Mouse (Mus musculus) megakaryocyte, embryonic 14.5 days (primary cell): Measurements from ENCODE around the gene Ddx55. TPM values are rescaled to one million over a fixed set of nuclear protein-coding genes. Genes with fewer than 3 reads are reported as not detected.
"Not testable (repeated sequence)": the region's sequence is repeated elsewhere in the genome, so short reads cannot be mapped to it uniquely, and the experiment has no call there.

Experiments used
- H3K27me3 ChIP-seq: replicated peaks from 2 replicates; pipeline ENCODE3; 2012; ENCODE audit warnings: inconsistent platforms
- H3K36me3 ChIP-seq: replicated peaks from 2 replicates; pipeline ENCODE3; 2012; ENCODE audit warnings: low read length, inconsistent platforms, mixed read lengths
- H3K4me1 ChIP-seq: 2 replicates; pipeline ENCODE4 v1.6.1; 2012; ENCODE audit warnings: inconsistent platforms
- H3K4me3 ChIP-seq: replicated peaks from 2 replicates; pipeline ENCODE3; 2012; ENCODE audit warnings: moderate library complexity, mild to moderate bottlenecking, inconsistent platforms
- H3K9me3 ChIP-seq: 2 replicates; pipeline ENCODE4 v1.6.1; 2012; ENCODE audit warnings: inconsistent platforms
- FLI1 ChIP-seq: IDR thresholded peaks from 2 replicates; pipeline ENCODE4 v1.6.1; 2012; ENCODE audit warnings: low read length, inconsistent platforms, mixed read lengths
- GATA1 ChIP-seq: IDR thresholded peaks from 3 replicates; pipeline ENCODE4 v1.6.1; 2012; ENCODE audit warnings: mixed read lengths, low read length, inconsistent platforms, borderline replicate concordance
- polyA plus RNA-seq: library from polyadenylated mRNA; stranded (reverse); fragments of >175 nt; gene quantifications from 2 replicates; pipeline ENCODE4 v1.2.3, GENCODE M21; 2012; ENCODE audit warnings: low replicate concordance; ENCODE audit not compliant: insufficient read depth

Ddx55 gene
- polyA plus RNA-seq, 1 experiment = 7.1 TPM

DNA sequence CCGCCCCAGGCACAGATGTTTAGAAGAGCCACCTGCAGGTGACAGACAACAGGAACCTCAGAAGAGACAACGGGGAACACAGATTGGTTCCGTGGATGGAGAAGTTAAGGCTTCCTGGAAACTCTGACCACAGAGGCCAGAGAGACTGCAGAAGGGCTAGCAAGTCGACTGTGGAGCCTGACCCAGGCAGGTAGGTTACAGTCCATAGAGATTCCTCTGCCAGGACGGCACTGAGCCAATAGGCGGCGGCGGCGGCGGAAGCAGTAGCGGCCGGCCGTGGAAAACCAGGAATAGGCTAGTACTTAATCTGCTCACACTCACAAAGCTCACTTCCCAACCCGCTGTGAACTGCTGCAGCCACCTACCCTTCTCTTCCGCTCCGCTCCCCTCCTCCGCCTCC, 15.9 kb upstream of the Ddx55 start:
- Histone ChIP-seq H3K4me3 (peak overlapping the region; percentile 80), H3K27me3 (peaks cover 21% of the 10 kb centered on the region), H3K4me1 (peaks cover 43% of the 10 kb centered on the region), H3K9me3 (no peaks in the 10 kb centered on the region), H3K36me3 (no peaks in the 10 kb centered on the region)
- no peak for TF ChIP-seq GATA1
- no peak for TF ChIP-seq FLI1

DNA sequence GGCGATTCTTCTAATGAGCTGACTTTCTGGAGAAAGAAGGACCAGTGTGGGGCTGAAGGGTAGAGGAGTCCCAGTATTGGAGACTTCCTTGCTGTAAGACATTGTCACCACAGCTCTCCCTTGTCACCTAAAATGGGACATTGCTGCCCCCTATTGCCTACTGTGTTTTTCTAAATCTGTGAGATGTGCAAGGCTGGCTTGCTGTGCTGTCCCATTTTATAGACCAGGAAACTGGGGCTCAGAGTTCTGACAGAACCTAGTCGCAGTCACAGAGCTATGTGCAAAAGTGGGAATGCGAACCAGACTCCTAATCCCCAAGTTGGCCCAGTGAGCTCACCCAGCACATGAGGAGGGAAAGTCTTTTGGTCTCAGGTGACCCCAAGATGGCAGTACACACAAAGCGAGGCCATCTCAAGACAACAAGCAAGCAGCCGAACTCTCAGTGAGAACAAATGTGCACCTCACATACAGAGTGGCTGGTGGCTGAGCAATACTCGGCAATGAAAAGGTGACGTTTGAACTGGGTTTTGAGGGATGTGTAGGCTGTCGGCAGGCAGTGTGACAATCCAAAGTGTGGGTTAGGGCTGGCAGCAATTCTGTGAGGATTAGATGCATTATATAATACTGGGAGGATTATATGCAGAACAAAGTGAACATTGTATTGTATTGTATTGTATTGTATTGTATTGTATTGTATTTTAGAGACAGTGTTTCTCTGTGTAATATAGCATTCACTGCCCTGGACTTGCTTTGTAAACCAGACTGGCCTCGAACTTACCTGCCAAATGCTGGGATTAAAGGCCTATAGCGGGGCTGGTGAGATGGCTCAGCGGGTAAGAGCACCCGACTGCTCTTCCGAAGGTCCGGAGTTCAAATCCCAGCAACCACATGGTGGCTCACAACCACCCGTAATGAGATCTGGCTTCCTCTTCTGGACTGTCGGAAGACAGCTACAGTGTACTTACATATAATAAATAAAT, 13.6 kb upstream of the Ddx55 start:
- H3K36me3 ChIP-seq = peaks cover 20% of the 10 kb centered on the region
- TF ChIP-seq GATA1 (no peak), FLI1 (no peak)
- H3K27me3 ChIP-seq = peaks cover 10% of the 10 kb centered on the region
- H3K4me1 ChIP-seq = peaks cover 52% of the 10 kb centered on the region
- no peak overlapping the region for H3K4me3 ChIP-seq
- no peaks in the 10 kb centered on the region for H3K9me3 ChIP-seq

DNA sequence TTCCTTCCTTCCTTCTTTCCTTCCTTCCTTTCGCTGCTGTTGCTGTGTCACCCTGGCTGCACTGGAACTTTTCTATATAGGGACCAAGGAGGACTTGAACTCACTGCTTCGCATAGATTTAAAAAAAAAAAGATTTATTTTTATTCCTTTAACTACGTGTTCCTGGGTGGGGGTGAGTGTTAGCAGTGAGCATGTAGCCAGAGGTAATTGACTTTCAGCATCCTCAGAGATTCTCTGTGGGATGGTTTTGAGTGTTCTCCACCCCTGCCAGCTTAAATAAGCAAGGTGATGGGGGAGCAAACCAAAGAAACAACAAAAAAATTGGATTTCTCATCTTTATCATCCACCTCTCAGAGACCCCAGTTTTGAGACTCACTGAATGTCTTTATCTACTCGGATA, 12.8 kb upstream of the Ddx55 start:
- H3K4me3 ChIP-seq = peak overlapping the region; percentile 92
- peaks cover 53% of the 10 kb centered on the region for H3K4me1 ChIP-seq

DNA sequence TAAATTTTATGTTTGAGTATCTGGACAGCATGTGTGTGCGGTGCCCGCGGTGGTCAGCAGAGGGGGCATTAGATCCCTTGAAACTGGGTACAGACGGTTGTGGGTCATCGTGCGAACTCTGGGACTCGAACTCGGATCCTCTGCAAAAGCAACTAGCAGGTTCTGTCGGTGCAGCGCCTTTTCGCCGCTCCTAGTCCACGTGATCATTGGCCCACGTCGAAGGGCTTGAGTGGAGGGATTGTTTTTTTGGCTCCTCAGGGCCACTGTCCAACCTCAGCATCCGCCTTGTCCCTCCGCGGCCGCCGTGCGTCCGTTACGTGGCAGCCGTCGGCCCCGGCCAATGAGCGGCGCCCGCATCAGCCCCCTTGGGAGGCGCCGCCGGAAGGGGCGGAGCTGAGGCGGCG, 12.3 kb upstream of the Ddx55 start, which contains the start of gene Tmed2:
Tmed2 (plus strand) TSS at position 313 of the 404 bp plus-strand sequence.
- Histone ChIP-seq H3K36me3 (peaks cover 32% of the 10 kb centered on the region), H3K4me3 (peak within 1 kb of the TSS; percentile 95), H3K27me3 (peaks cover 6% of the 10 kb centered on the region), H3K9me3 (no peaks in the 10 kb centered on the region), H3K4me1 (peaks cover 53% of the 10 kb centered on the region)
- TF ChIP-seq GATA1 (no peak), FLI1 (no peak)

More for the DNA sequence above, 12.8 kb upstream of the Ddx55 start:
- no peaks in the 10 kb centered on the region for H3K9me3 ChIP-seq
- H3K27me3 ChIP-seq = peaks cover 8% of the 10 kb centered on the region
- TF ChIP-seq FLI1 = no peak
- no peak for TF ChIP-seq GATA1
- peaks cover 28% of the 10 kb centered on the region for H3K36me3 ChIP-seq

DNA sequence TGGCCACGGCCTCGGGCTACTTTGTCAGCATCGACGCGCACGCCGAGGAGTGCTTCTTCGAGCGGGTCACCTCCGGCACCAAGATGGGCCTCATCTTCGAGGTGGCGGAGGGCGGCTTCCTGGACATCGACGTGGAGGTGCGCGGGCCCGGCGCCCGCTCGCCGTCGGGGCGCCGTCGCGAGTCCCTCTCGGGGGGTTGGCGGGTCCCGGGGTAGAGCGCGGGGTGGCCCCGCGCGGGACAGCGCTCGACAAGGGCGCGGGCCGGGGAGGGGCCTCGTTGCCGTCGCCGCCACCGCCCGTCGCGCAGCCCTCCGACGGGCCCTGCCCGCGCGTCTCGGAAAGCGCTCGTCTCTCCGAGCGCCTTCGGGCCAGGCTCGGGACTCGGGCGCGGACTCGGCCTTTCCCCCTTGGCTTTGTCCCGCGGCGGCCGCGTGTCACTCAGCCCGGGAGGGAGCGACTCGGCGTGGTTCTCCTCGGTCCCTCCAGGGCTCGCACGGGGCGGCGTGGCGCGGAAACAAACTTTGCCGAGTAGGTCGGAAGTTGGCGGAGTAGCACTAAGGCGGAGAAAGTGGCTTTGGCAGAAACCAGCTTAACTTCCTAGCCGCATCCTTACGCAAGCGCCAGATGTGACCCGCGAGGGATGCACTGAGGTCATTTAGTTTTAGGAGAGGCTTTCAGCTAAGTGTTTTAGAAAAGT, 11.6 kb upstream of the Ddx55 start:
- peaks cover 37% of the 10 kb centered on the region for H3K36me3 ChIP-seq
- H3K9me3 ChIP-seq = no peaks in the 10 kb centered on the region
- peak overlapping the region; percentile 95 for H3K4me3 ChIP-seq
- peaks cover 55% of the 10 kb centered on the region for H3K4me1 ChIP-seq
- no peak for TF ChIP-seq GATA1
- no peak for TF ChIP-seq FLI1
- H3K27me3 ChIP-seq = peaks cover 4% of the 10 kb centered on the region

DNA sequence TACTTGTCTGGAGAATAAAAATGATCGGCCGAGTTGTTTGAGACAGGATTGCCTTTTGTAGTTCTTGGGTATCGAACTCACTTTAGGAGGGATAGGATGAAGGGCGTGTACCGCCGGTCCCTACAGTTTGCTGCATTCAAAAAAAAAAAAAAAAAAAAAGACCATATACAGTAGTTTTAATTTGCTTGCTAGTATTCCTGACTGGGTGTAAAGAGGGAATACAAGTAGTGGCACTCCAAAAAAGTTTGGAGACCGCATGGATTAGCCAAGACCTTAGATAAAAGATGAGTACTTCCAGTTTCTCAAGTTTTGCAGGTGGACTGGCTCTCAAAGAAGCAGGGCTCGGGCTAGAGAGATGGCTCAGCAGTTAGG, 11.1 kb upstream of the Ddx55 start:
- H3K9me3 ChIP-seq = no peaks in the 10 kb centered on the region
- peaks cover 43% of the 10 kb centered on the region for H3K36me3 ChIP-seq
- TF ChIP-seq GATA1 (no peak), FLI1 (no peak)
- peaks cover 4% of the 10 kb centered on the region for H3K27me3 ChIP-seq
- peaks cover 59% of the 10 kb centered on the region for H3K4me1 ChIP-seq
- peak overlapping the region; percentile 95 for H3K4me3 ChIP-seq

DNA sequence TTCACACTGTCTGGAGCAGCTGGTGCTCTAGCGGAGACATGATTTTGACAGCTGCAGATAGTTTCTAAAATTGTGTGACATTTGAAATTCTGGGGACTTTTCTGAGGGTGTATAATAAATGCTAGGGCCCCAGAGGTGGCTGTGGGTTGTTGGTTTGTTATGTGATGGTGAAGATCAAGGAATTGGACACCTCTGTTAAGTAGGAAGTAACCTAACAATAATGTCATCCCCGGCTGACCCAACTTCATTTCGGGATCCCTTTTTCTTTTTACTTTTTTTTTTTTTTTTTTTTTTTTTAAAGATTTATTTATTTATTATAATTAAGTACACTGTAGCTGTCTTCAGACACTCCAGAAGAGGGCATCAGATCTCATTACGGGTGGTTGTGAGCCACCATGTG, 1.9 kb upstream of the Ddx55 start:
- not testable (repeated sequence) for H3K9me3 ChIP-seq, H3K27me3 ChIP-seq, H3K4me3 ChIP-seq
- peaks cover 43% of the 10 kb centered on the region for H3K4me1 ChIP-seq
- peaks cover 53% of the 10 kb centered on the region for H3K36me3 ChIP-seq

DNA sequence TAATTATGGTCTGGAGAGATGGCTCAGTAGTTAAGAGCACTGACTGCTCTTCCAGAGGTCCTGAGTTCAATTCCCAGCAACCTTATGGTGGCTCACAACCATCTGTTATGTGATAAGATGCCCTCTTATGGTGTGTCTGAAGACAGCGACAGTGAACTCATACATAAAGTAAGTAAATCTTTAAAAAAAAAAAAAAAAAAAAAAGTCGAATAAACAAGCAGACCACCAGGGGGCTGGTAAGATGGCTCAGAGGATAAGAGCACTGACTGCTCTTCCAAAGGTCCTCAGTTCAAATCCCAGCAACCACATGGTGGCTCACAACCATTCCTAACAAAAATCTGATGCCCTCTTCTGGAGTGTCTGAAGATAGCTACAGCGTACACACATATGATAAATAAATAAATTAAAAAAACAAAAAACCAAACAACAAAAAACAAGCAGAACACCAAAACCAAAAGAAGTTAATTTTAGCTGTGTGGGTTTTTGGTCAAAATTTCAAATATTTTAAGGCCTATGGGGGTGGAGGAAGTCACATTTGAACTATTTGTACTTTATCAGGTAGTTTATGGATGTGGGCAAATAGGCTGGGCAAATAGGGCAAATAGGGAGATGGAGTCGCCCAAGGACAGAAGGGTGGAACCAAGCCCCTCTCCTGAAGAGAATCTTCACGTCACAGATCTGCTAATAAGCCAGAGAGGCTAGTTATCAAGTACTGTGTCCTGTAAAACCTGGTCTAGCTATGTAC, 1.1 kb upstream of the Ddx55 start:
- H3K9me3 ChIP-seq, H3K27me3 ChIP-seq: not testable (repeated sequence)
- H3K36me3 ChIP-seq = peaks cover 53% of the 10 kb centered on the region
- peak overlapping the region; percentile 96 for H3K4me3 ChIP-seq
- H3K4me1 ChIP-seq = peaks cover 37% of the 10 kb centered on the region

DNA sequence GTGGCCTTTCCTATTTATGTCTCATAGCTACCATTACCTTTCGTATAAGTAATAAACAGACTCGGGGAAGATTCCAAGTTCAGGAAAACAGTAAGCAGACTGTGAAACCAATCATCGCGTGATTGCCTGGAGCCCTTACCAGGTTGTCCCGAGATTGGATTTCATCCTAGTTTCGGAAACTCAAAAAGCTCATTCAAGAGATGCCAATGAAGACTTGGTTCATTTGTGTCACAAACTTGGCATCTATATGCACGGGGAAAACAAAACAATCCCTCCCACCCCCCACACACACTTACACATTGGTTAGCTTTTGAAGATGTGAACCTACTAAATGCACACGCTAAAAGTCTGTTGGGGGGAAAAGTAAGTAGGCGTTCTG, 581 bp upstream of the Ddx55 start:
- Histone ChIP-seq H3K27me3 (no peaks in the 10 kb centered on the region), H3K4me3 (peak overlapping the region; percentile 96), H3K9me3 (no peaks in the 10 kb centered on the region), H3K36me3 (peaks cover 53% of the 10 kb centered on the region), H3K4me1 (peaks cover 37% of the 10 kb centered on the region)
- TF ChIP-seq FLI1 (no peak), GATA1 (no peak)

DNA sequence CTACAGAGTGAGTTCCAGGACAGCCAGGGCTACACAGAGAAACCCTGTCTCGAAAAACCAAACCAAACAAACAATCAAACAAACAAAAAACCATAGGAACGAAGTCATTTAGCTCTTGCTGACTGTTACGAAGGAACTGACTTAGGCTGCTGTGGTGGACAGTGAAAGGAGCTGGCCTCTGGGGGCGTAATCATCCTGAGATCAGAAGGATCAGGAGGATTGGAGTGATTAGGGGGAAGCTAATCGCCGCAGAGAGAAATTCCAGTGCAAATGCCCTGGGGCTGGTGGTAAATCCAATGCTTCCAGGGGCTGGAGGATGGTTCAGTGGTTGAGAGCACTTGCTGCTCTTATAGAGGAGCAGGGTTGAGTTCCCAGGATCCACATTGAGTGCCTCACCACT, 943 bp downstream of the Ddx55 start:
- no peaks in the 10 kb centered on the region for H3K27me3 ChIP-seq
- peaks cover 37% of the 10 kb centered on the region for H3K4me1 ChIP-seq
- no peaks in the 10 kb centered on the region for H3K9me3 ChIP-seq
- TF ChIP-seq FLI1 = no peak
- no peak for TF ChIP-seq GATA1
- no peak overlapping the region for H3K4me3 ChIP-seq
- H3K36me3 ChIP-seq = peaks cover 54% of the 10 kb centered on the region
